Mouse (Mus musculus) megakaryocyte-erythroid progenitor cell, adult 5 weeks (primary cell): ENCODE results near the gene Idua. TPM values are rescaled to one million over a fixed set of nuclear protein-coding genes. Genes with fewer than 3 reads are reported as not detected.

Experiments
- polyA plus RNA-seq: library from polyadenylated mRNA; stranded (reverse); fragments of >175 nt; gene quantifications from 2 replicates; pipeline ENCODE4 v1.2.3, GENCODE M21; 2012

Idua gene
- 18.4 and 18.8 TPM in 2 replicates for polyA plus RNA-seq

GRCm38 (mm10) chr5:108659698-108660631 lies at the start of gene Idua:
Idua (plus strand) TSS chr5:108660331.

GRCm38 (mm10) chr5:108629634-108630483 lies 30.3 kb upstream of the Idua start, which contains the start of the genes Gak and Tmem175:
Gak (minus strand) TSS chr5:108629755.
Tmem175 (plus strand) TSS chr5:108629770.

GRCm38 (mm10) chr5:108668977-108669936 lies 9.1 kb downstream of the Idua start, which contains the start of gene Dgkq:
Dgkq (minus strand) TSS chr5:108669672.

GRCm38 (mm10) chr5:108675251-108675816 lies 15.2 kb downstream of the Idua start, which contains the start of gene Slc26a1:
Slc26a1 (minus strand) TSS chr5:108675569.

GRCm38 (mm10) chr5:108692271-108692670 lies 32.1 kb downstream of the Idua start, which contains the start of gene Fgfrl1:
Fgfrl1 (plus strand) TSS chr5:108692382.

Other genes with a start within 250 kb of the Idua start
- 67.1 and 69.6 TPM in 2 replicates for gene Atp5k, start 225.9 kb upstream of the Idua start, polyA plus RNA-seq
- 0.47 and 0.74 TPM in 2 replicates for gene Mfsd7a, start 211.4 kb upstream of the Idua start, polyA plus RNA-seq
- gene Pcgf3, start 199.1 kb upstream of the Idua start, polyA plus RNA-seq = 14.4 and 17.1 TPM in 2 replicates
- 0.05 and 0.08 TPM in 2 replicates for gene Cplx1, start 110.3 kb upstream of the Idua start, polyA plus RNA-seq
- gene Gak, start 30.6 kb upstream of the Idua start, polyA plus RNA-seq = 70.5 and 73.6 TPM in 2 replicates
- 3.0 TPM in 2 replicates for gene Tmem175, start 30.6 kb upstream of the Idua start, polyA plus RNA-seq
- 5.0 and 5.7 TPM in 2 replicates for gene Dgkq, start 9.3 kb downstream of the Idua start, polyA plus RNA-seq
- 0.82 and 1.1 TPM in 2 replicates for gene Slc26a1, start 15.2 kb downstream of the Idua start, polyA plus RNA-seq
- gene Fgfrl1, start 32.1 kb downstream of the Idua start, polyA plus RNA-seq = 7.6 and 12.5 TPM in 2 replicates
- not detected in 2 replicates for gene Rnf212, start 114.7 kb downstream of the Idua start, polyA plus RNA-seq
- not detected in 2 replicates for gene Tmed11, start 135.0 kb downstream of the Idua start, polyA plus RNA-seq
- gene Vmn2r8, start 148.5 kb downstream of the Idua start, polyA plus RNA-seq = not detected in 2 replicates
- 0.01 TPM in 1 of 2 replicates, not detected in the other for gene Vmn2r9, start 192.3 kb downstream of the Idua start, polyA plus RNA-seq